Mouse (Mus musculus): ENCODE measurements at regions not wholly inside any gene's neighbourhood (a gene's known extent, or its start where the extent isn't known, plus 50 kb on each side); places are given as distances from the start of the nearest gene placed in this dataset.

- TF ChIP-seq ZC3H11A (IDR thresholded peaks at IDR 0.05; ENCODE audit: borderline replicate concordance, low read depth, low read length) (no peak), MAFK (IDR thresholded peaks at IDR 0.05; ENCODE audit: insufficient read depth, low read depth, low read length) (no peak), CHD2 (IDR thresholded peaks at IDR 0.05; ENCODE audit: low read depth, low read length) (no peak), ZNF384 (IDR thresholded peaks at IDR 0.05; ENCODE audit: low read depth, low read length) (no peak)
Measured at GRCm38 (mm10) chr1:35944849-35945248, 123.4 kb upstream of the Hs6st1 start.
